Mouse (Mus musculus): Measurements from ENCODE around the gene Dgki.

Dgki gene

GRCm38 (mm10) chr6:37064214-37064830 lies 235.7 kb downstream of the Dgki start:
- no peak for DNase-seq (ENCODE audit: extremely low spot score)

- DNase-seq (ENCODE audit: extremely low spot score) = no peak
These were observed 236.7 kb downstream of the Dgki start for GRCm38 (mm10) chr6:37063266-37063665.

- DNase-seq (ENCODE audit: extremely low spot score) = no peak
These were observed 239.9 kb downstream of the Dgki start for GRCm38 (mm10) chr6:37060114-37060513.

- DNase-seq (ENCODE audit: extremely low spot score) = no peak
These were observed 242.0 kb downstream of the Dgki start for GRCm38 (mm10) chr6:37057957-37058356.

- DNase-seq (ENCODE audit: extremely low spot score) = no peak
These were observed 242.4 kb downstream of the Dgki start for GRCm38 (mm10) chr6:37057536-37057935.

GRCm38 (mm10) chr6:37055634-37056033 lies 244.3 kb downstream of the Dgki start:
- no peak for DNase-seq (ENCODE audit: extremely low spot score)

GRCm38 (mm10) chr6:37055128-37055527 lies 244.9 kb downstream of the Dgki start:
- no peak for DNase-seq (ENCODE audit: extremely low spot score)

- DNase-seq (ENCODE audit: extremely low spot score) = no peak
These were observed 245.5 kb downstream of the Dgki start for GRCm38 (mm10) chr6:37054435-37055020.

GRCm38 (mm10) chr6:37053411-37053810 lies 246.6 kb downstream of the Dgki start:
- no peak for DNase-seq (ENCODE audit: extremely low spot score)

GRCm38 (mm10) chr6:37051652-37052051 lies 248.3 kb downstream of the Dgki start:
- no peak for DNase-seq (ENCODE audit: extremely low spot score)

GRCm38 (mm10) chr6:37051150-37051549 lies 248.8 kb downstream of the Dgki start:
- DNase-seq (ENCODE audit: extremely low spot score) = no peak

- no peak for DNase-seq (ENCODE audit: extremely low spot score)
These were observed 252.3 kb downstream of the Dgki start for GRCm38 (mm10) chr6:37047611-37048129.

- DNase-seq (ENCODE audit: extremely low spot score) = peak; percentile 73
These were observed 253.7 kb downstream of the Dgki start for GRCm38 (mm10) chr6:37046152-37046788.

GRCm38 (mm10) chr6:37044796-37045195 lies 255.2 kb downstream of the Dgki start:
- DNase-seq (ENCODE audit: extremely low spot score) = no peak

- DNase-seq (ENCODE audit: extremely low spot score) = peak; percentile 24
These were observed 261.5 kb downstream of the Dgki start for GRCm38 (mm10) chr6:37038444-37038843.

- DNase-seq (ENCODE audit: extremely low spot score) = peak; percentile 72
These were observed 262.7 kb downstream of the Dgki start for GRCm38 (mm10) chr6:37037115-37037908.

GRCm38 (mm10) chr6:37035681-37036080 lies 264.3 kb downstream of the Dgki start:
- no peak for DNase-seq (ENCODE audit: extremely low spot score)

GRCm38 (mm10) chr6:37030986-37031385 lies 269.0 kb downstream of the Dgki start:
- DNase-seq (ENCODE audit: extremely low spot score) = no peak

- no peak for DNase-seq (ENCODE audit: extremely low spot score)
These were observed 269.6 kb downstream of the Dgki start for GRCm38 (mm10) chr6:37030402-37030801.

- DNase-seq (ENCODE audit: extremely low spot score) = no peak
These were observed 271.1 kb downstream of the Dgki start for GRCm38 (mm10) chr6:37028841-37029240.

- no peak for DNase-seq (ENCODE audit: extremely low spot score)
These were observed 271.7 kb downstream of the Dgki start for GRCm38 (mm10) chr6:37028300-37028699.
